Mouse (Mus musculus) intestine, postnatal 0 days (tissue): ENCODE data around the gene Plekhm3. TPM values are rescaled to one million over a fixed set of nuclear protein-coding genes. Genes with fewer than 3 reads are reported as not detected.

ENCODE experiments used
- ATAC-seq: fragments of 200-750 bp; cut with Nextera tagmentation; 2 replicates; pipeline ENCODE4 v1.8.0; 2017; ENCODE audit warnings: mild to moderate bottlenecking, moderate TSS enrichment, moderate library complexity
- H3K27ac ChIP-seq: fragments of 300-500 bp; sonication (generic); 2 replicates; pipeline ENCODE4 v1.5.1; 2014; ENCODE audit warnings: mild to moderate bottlenecking, low read depth, low read length, moderate library complexity
- H3K27me3 ChIP-seq: fragments of 300-500 bp; sonication (generic); replicated peaks from 2 replicates; pipeline ENCODE4 v1.6.1; 2014; ENCODE audit warnings: low read length, mixed read lengths; ENCODE audit not compliant: control insufficient read depth, insufficient read depth
- H3K36me3 ChIP-seq: fragments of 300-500 bp; sonication (generic); 2 replicates; pipeline ENCODE4 v1.6.1; 2014; ENCODE audit warnings: mild to moderate bottlenecking, moderate library complexity; ENCODE audit not compliant: control insufficient read depth, insufficient read depth
- H3K4me1 ChIP-seq: fragments of 300-500 bp; sonication (generic); replicated peaks from 2 replicates; pipeline ENCODE4 v1.6.1; 2014; ENCODE audit warnings: antibody characterized with exemption, low read length, mixed read lengths; ENCODE audit not compliant: control insufficient read depth, insufficient read depth
- H3K4me2 ChIP-seq: fragments of 300-500 bp; sonication (generic); replicated peaks from 2 replicates; pipeline ENCODE4 v1.6.1; 2014; ENCODE audit warnings: low read depth, mild to moderate bottlenecking, moderate library complexity
- H3K4me3 ChIP-seq: fragments of 300-500 bp; sonication (generic); 2 replicates; pipeline ENCODE4 v1.5.1; 2014; ENCODE audit warnings: low read depth, low read length
- H3K9ac ChIP-seq: fragments of 300-500 bp; sonication (generic); 2 replicates; pipeline ENCODE4 v1.6.1; 2014; ENCODE audit warnings: mild to moderate bottlenecking, low read depth, low read length
- H3K9me3 ChIP-seq: fragments of 300-500 bp; sonication (generic); 2 replicates; pipeline ENCODE4 v1.6.1; 2016; ENCODE audit warnings: mixed run types; ENCODE audit not compliant: control insufficient read depth
- CTCF ChIP-seq: sonication (generic); IDR thresholded peaks from 2 replicates; pipeline ENCODE4 v1.5.1; 2016; ENCODE audit warnings: low read depth, mild to moderate bottlenecking, control low read depth, antibody characterized with exemption, moderate library complexity
- WGBS: fragments of 180-500 bp; shearing (Covaris S2); extraction: QIAGEN DNeasy Blood & Tissue Kit; methylation state at CpG from one replicate; pipeline ENCODE4 v1.1.7; 2014; 5-methylcytosine and 5-hydroxymethylcytosine counted together
- polyA plus RNA-seq: library from polyadenylated mRNA; unstranded; fragments of >200 nt; fragmentation: Nextera tagmentation; extraction: Ambion mirVana; gene quantifications from 2 replicates; pipeline ENCODE4 v1.2.1, GENCODE M21; 2015

Gene Plekhm3
- polyA plus RNA-seq, 1 experiment from 2014 or later: 1.5 TPM

GRCm38 (mm10) chr1:64754658-64755057, 202.0 kb downstream of the Plekhm3 start:
- Histone ChIP-seq H3K4me3 (no peak overlapping the region), H3K27me3 (no peaks in the 10 kb centered on the region), H3K4me1 (peaks cover 11% of the 10 kb centered on the region; the same call in 1 of the 2 replicates), H3K36me3 (no peaks in the 10 kb centered on the region), H3K27ac (no peak overlapping the region; the same call in 1 of the 2 replicates), H3K4me2 (no peak overlapping the region), H3K9ac (no peak overlapping the region), H3K9me3 (no peaks in the 10 kb centered on the region)
- no peak for TF ChIP-seq CTCF
- ATAC-seq: peak; percentile 67
- 54% methylated on average over 5 of the region's 5 CpGs for WGBS

- 58% methylated on average over 7 of the region's 7 CpGs for WGBS
- Histone ChIP-seq H3K4me3 (no peak overlapping the region), H3K36me3 (no peaks in the 10 kb centered on the region), H3K4me2 (no peak overlapping the region), H3K9me3 (no peaks in the 10 kb centered on the region), H3K27me3 (no peaks in the 10 kb centered on the region), H3K27ac (no peak overlapping the region), H3K4me1 (peaks cover 11% of the 10 kb centered on the region; the same call in 1 of the 2 replicates), H3K9ac (no peak overlapping the region)
- TF ChIP-seq CTCF: no peak
- ATAC-seq: no peak; the same call in 1 of the 2 replicates
Measured at GRCm38 (mm10) chr1:64753668-64754067, 203.0 kb downstream of the Plekhm3 start.

GRCm38 (mm10) chr1:64753109-64753508, 203.5 kb downstream of the Plekhm3 start:
- Histone ChIP-seq H3K27me3 (no peaks in the 10 kb centered on the region), H3K4me2 (no peak overlapping the region), H3K36me3 (no peaks in the 10 kb centered on the region), H3K4me3 (no peak overlapping the region), H3K27ac (no peak overlapping the region), H3K9ac (no peak overlapping the region), H3K4me1 (peaks cover 11% of the 10 kb centered on the region; the same call in 1 of the 2 replicates), H3K9me3 (no peaks in the 10 kb centered on the region)
- WGBS: 60% methylated on average over 8 of the region's 8 CpGs
- ATAC-seq: no peak
- TF ChIP-seq CTCF: no peak

- no peak for ATAC-seq
- H3K36me3 ChIP-seq: no peaks in the 10 kb centered on the region
- H3K9me3 ChIP-seq: no peaks in the 10 kb centered on the region
- H3K27ac ChIP-seq: no peak overlapping the region
- H3K4me1 ChIP-seq: no peaks in the 10 kb centered on the region
- no peak overlapping the region for H3K9ac ChIP-seq
- no peak for TF ChIP-seq CTCF
- H3K4me3 ChIP-seq: no peak overlapping the region
- H3K27me3 ChIP-seq: no peaks in the 10 kb centered on the region
- no peak overlapping the region for H3K4me2 ChIP-seq
Measured at GRCm38 (mm10) chr1:64744616-64745015, 212.0 kb downstream of the Plekhm3 start.

GRCm38 (mm10) chr1:64742741-64743408, 213.7 kb downstream of the Plekhm3 start:
- peak overlapping the region; percentile 83 for H3K27ac ChIP-seq
- peak overlapping the region; percentile 22; the same call in 1 of the 2 replicates for H3K9ac ChIP-seq
- peak overlapping the region; percentile 55 for H3K4me2 ChIP-seq
- 47% methylated on average over 18 of the region's 18 CpGs for WGBS
- ATAC-seq: peak; percentile 68
- no peaks in the 10 kb centered on the region for H3K9me3 ChIP-seq
- no peaks in the 10 kb centered on the region for H3K36me3 ChIP-seq
- H3K4me1 ChIP-seq: no peaks in the 10 kb centered on the region; the same call in 1 of the 2 replicates
- TF ChIP-seq CTCF: no peak
- peak overlapping the region; percentile 28 for H3K4me3 ChIP-seq
- H3K27me3 ChIP-seq: no peaks in the 10 kb centered on the region

GRCm38 (mm10) chr1:64738661-64739082, 218.0 kb downstream of the Plekhm3 start:
- H3K4me2 ChIP-seq: peak overlapping the region; percentile 94
- no peaks in the 10 kb centered on the region for H3K9me3 ChIP-seq
- WGBS: 0% methylated on average over 14 of the region's 14 CpGs
- peak overlapping the region; percentile 45; the same call in 1 of the 2 replicates for H3K9ac ChIP-seq
- no peaks in the 10 kb centered on the region for H3K27me3 ChIP-seq
- no peaks in the 10 kb centered on the region; the same call in 1 of the 2 replicates for H3K4me1 ChIP-seq
- no peak for ATAC-seq
- H3K27ac ChIP-seq: peak overlapping the region; percentile 89
- peak; percentile 33 for TF ChIP-seq CTCF
- peaks cover 11% of the 10 kb centered on the region; the same call in 1 of the 2 replicates for H3K36me3 ChIP-seq
- peak overlapping the region; percentile 81 for H3K4me3 ChIP-seq
